Mouse (Mus musculus) bone marrow macrophage, adult 2 months (primary cell): ENCODE data around the gene Gm17521. TPM values are rescaled to one million over a fixed set of nuclear protein-coding genes. Genes with fewer than 3 reads are reported as not detected.
"Not testable (repeated sequence)": the region's sequence is repeated elsewhere in the genome, so short reads cannot be mapped to it uniquely, and the experiment has no call there.

Experiments
- H3K27ac ChIP-seq: 2 replicates; pipeline ENCODE4 v1.5.1; 2012; ENCODE audit warnings: low read depth, low read length; ENCODE audit not compliant: insufficient read depth
- H3K4me1 ChIP-seq: 2 replicates; pipeline ENCODE4 v1.6.1; 2012; ENCODE audit warnings: low read length; ENCODE audit not compliant: control insufficient read depth, insufficient read depth
- H3K4me3 ChIP-seq: 2 replicates; pipeline ENCODE4 v1.5.1; 2012; ENCODE audit warnings: mild to moderate bottlenecking, low read length, moderate library complexity; ENCODE audit not compliant: insufficient read depth
- CTCF ChIP-seq: IDR thresholded peaks from 2 replicates; pipeline ENCODE4 v1.5.1; 2012; ENCODE audit warnings: low read depth, mild to moderate bottlenecking, low read length, moderate library complexity
- POLR2A ChIP-seq: IDR thresholded peaks from 2 replicates; pipeline ENCODE4 v1.6.1; 2012; ENCODE audit warnings: mild to moderate bottlenecking, low read depth, low read length, borderline replicate concordance
- polyA plus RNA-seq: library from polyadenylated mRNA; stranded (reverse); fragments of >200 nt; gene quantifications from 2 replicates; pipeline ENCODE4 v1.2.4, GENCODE M21; 2012; ENCODE audit not compliant: missing spikeins, insufficient read depth, insufficient read length

Gene Gm17521
- not detected in 2 replicates for polyA plus RNA-seq

GRCm38 (mm10) chrX:123029569-123029968 is at the start of gene Gm17521:
Gene Gm17521, minus strand, starts transcription at chrX:123029669.
- H3K27ac ChIP-seq, H3K4me1 ChIP-seq, H3K4me3 ChIP-seq: not testable (repeated sequence)

GRCm38 (mm10) chrX:123043956-123044355 is 14.5 kb upstream of the Gm17521 start:
- Histone ChIP-seq H3K4me3 (no peak overlapping the region), H3K27ac (no peak overlapping the region), H3K4me1 (no peaks in the 10 kb centered on the region)
- TF ChIP-seq CTCF = no peak
- TF ChIP-seq POLR2A = no peak

- TF ChIP-seq CTCF = no peak
- TF ChIP-seq POLR2A = no peak
- Histone ChIP-seq H3K27ac (no peak overlapping the region), H3K4me1 (no peaks in the 10 kb centered on the region), H3K4me3 (no peak overlapping the region)
These were observed 14.0 kb upstream of the Gm17521 start for GRCm38 (mm10) chrX:123043516-123043915.

Other genes with a start within 250 kb of the Gm17521 start
- gene Cldn34c1, start 73.8 kb upstream of the Gm17521 start, polyA plus RNA-seq = 1.3 and 2.8 TPM in 2 replicates
- not detected in 2 replicates for gene Srsx, start 192.8 kb upstream of the Gm17521 start, polyA plus RNA-seq
- gene Gm17577, start 217.2 kb upstream of the Gm17521 start, polyA plus RNA-seq = not detected in 2 replicates